Mouse (Mus musculus) ES-E14 (cell line): Measurements from ENCODE around the gene Mast4.

Experiments used
- HCFC1 ChIP-seq: IDR thresholded peaks from 2 replicates; pipeline ENCODE4 v1.6.1; 2012; ENCODE audit warnings: low read length, inconsistent platforms, borderline replicate concordance; ENCODE audit not compliant: insufficient read depth
- ZC3H11A ChIP-seq: IDR thresholded peaks from 2 replicates; pipeline ENCODE4 v1.6.1; 2012; ENCODE audit warnings: low read depth, mild to moderate bottlenecking, inconsistent platforms, low read length, borderline replicate concordance
- ZNF384 ChIP-seq: IDR thresholded peaks from 2 replicates; pipeline ENCODE4 v1.6.1; 2012; ENCODE audit warnings: low read depth, low read length, inconsistent platforms

- no peak for TF ChIP-seq ZNF384
- TF ChIP-seq ZC3H11A = no peak
- TF ChIP-seq HCFC1 = no peak
These were observed 523.0 kb downstream of the Mast4 start for GRCm38 (mm10) chr13:102811129-102811832.
